Mouse (Mus musculus) neural tube, embryonic 11.5 days (tissue): ENCODE results near the gene Ccdc141. TPM values are rescaled to one million over a fixed set of nuclear protein-coding genes. Genes with fewer than 3 reads are reported as not detected.

ENCODE experiments used
- ATAC-seq: fragments of 200-750 bp; cut with Nextera tagmentation; 2 replicates; pipeline ENCODE4 v1.8.0; 2017; ENCODE audit warnings: moderate number of reproducible peaks, mild to moderate bottlenecking, moderate TSS enrichment, moderate library complexity; ENCODE audit not compliant: insufficient read depth, low FRiP score, low TSS enrichment
- DNase-seq: peaks from one replicate; pipeline ENCODE4 v3.0.0-alpha.2; 2015; ENCODE audit warnings: low spot score
- H3K27ac ChIP-seq: fragments of 300-500 bp; sonication (generic); 2 replicates; pipeline ENCODE4 v1.5.1; 2014; ENCODE audit warnings: low read depth, mild to moderate bottlenecking, low read length
- H3K27me3 ChIP-seq: fragments of 300-500 bp; sonication (generic); 2 replicates; pipeline ENCODE4 v1.6.1; 2014; ENCODE audit warnings: mild to moderate bottlenecking, low read length, mixed read lengths; ENCODE audit not compliant: control insufficient read depth, insufficient read depth
- H3K36me3 ChIP-seq: fragments of 300-500 bp; sonication (generic); 2 replicates; pipeline ENCODE4 v1.6.1; 2014; ENCODE audit warnings: mild to moderate bottlenecking, low read length, moderate library complexity, mixed read lengths; ENCODE audit not compliant: control insufficient read depth, insufficient read depth
- H3K4me1 ChIP-seq: fragments of 300-500 bp; sonication (generic); 2 replicates; pipeline ENCODE4 v1.6.1; 2014; ENCODE audit warnings: low read length, mixed read lengths; ENCODE audit not compliant: control insufficient read depth, insufficient read depth
- H3K4me2 ChIP-seq: fragments of 300-500 bp; sonication (generic); 2 replicates; pipeline ENCODE4 v1.6.1; 2014; ENCODE audit warnings: low read depth, mild to moderate bottlenecking, moderate library complexity
- H3K4me3 ChIP-seq: fragments of 300-500 bp; sonication (generic); 2 replicates; pipeline ENCODE4 v1.5.1; 2014; ENCODE audit warnings: low read depth, low read length
- H3K9ac ChIP-seq: fragments of 300-500 bp; sonication (generic); 2 replicates; pipeline ENCODE4 v1.6.1; 2014; ENCODE audit warnings: mild to moderate bottlenecking, low read length
- H3K9me3 ChIP-seq: fragments of 300-500 bp; sonication (generic); 2 replicates; pipeline ENCODE4 v1.6.1; 2016; ENCODE audit warnings: low read length; ENCODE audit not compliant: control insufficient read depth
- WGBS: fragments of 180-500 bp; shearing (Covaris S2); extraction: QIAGEN DNeasy Blood & Tissue Kit; methylation state at CpG from one replicate; pipeline ENCODE4 v1.1.7; 2014; 5-methylcytosine and 5-hydroxymethylcytosine counted together
- polyA plus RNA-seq: library from polyadenylated mRNA; unstranded; fragments of >200 nt; fragmentation: Nextera tagmentation; extraction: Ambion mirVana; gene quantifications from 2 replicates; pipeline ENCODE4 v1.2.1, GENCODE M21; 2014

Gene Ccdc141
- polyA plus RNA-seq, 1 experiment from 2014 or later, result 5.3 TPM

DNA sequence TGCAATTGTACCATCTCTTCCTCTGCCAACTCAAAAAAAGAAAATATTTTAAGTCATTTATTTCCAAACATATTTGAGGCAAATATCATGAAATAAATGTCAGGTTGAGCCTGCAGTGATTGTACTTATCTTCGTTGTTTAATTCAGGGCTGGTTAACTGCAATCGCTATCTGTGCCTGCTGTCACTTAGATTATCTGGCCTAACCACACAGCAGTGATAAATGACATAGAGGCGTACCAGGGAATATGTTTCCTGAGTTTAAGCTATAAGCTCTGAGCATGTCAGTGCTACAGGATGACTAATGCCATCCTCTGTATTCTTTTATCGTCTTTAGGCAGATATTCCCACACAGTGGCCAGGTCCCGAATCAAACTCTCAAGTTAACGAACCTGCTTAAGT is 31.6 kb downstream of the Ccdc141 start:
- H3K9ac ChIP-seq, result no peak overlapping the region
- no peaks in the 10 kb centered on the region for H3K36me3 ChIP-seq
- WGBS, result 90% methylated on average over 6 of the region's 6 CpGs
- ATAC-seq, result no peak
- no peak overlapping the region for H3K4me3 ChIP-seq
- H3K4me2 ChIP-seq, result no peak overlapping the region
- H3K27ac ChIP-seq, result no peak overlapping the region
- no peaks in the 10 kb centered on the region for H3K4me1 ChIP-seq
- DNase-seq, result no peak
- H3K9me3 ChIP-seq, result no peaks in the 10 kb centered on the region
- H3K27me3 ChIP-seq, result no peaks in the 10 kb centered on the region

DNA sequence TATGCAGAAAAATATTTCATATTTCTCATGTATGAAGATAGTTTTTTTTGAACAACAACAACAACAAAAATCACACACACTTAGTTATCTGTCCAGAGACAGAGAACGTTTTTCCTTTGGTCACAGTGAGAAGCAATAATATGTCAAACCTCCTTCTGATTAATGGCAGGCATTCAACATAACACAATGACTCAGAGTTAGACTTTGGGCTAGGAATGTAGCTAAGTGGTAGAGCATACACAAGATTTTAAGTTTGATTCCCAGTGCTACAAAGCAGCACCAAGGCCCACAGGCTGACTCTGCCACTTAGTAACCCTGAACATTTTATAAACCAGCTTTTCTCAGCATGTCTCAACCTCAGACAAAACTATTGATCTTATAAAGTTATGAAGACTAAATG is 35.5 kb downstream of the Ccdc141 start:
- H3K36me3 ChIP-seq, result no peaks in the 10 kb centered on the region
- WGBS, result 31% methylated on average over 1 of the region's 1 CpGs
- no peak for DNase-seq
- H3K27me3 ChIP-seq, result no peaks in the 10 kb centered on the region
- no peak overlapping the region for H3K27ac ChIP-seq
- no peaks in the 10 kb centered on the region for H3K9me3 ChIP-seq
- H3K4me3 ChIP-seq, result no peak overlapping the region
- H3K9ac ChIP-seq, result no peak overlapping the region
- no peaks in the 10 kb centered on the region for H3K4me1 ChIP-seq
- H3K4me2 ChIP-seq, result no peak overlapping the region
- ATAC-seq, result no peak

DNA sequence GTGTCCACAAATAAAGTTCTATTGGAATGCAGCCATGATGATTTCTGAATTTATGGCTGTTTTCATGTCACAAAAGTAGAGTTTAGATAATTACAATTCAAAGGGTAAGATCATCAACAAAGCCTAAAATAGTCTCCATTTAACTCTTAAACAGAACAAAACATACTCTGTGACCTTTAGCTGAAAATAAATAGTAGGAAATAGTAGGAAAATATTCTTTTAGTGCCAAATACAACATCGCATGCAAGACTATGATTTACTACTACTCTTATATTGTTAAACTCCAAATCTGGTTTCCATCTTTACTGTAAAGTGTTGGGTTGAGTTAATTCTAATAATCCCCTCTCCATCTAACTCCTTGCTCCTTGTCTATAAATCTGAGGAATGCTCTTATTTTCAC is 37.0 kb downstream of the Ccdc141 start:
- H3K9me3 ChIP-seq, result no peaks in the 10 kb centered on the region
- H3K27ac ChIP-seq, result no peak overlapping the region
- no peaks in the 10 kb centered on the region for H3K27me3 ChIP-seq
- 96% methylated on average over 1 of the region's 1 CpGs for WGBS
- no peaks in the 10 kb centered on the region for H3K36me3 ChIP-seq
- H3K9ac ChIP-seq, result no peak overlapping the region
- no peaks in the 10 kb centered on the region for H3K4me1 ChIP-seq
- no peak for DNase-seq
- H3K4me3 ChIP-seq, result no peak overlapping the region
- no peak overlapping the region for H3K4me2 ChIP-seq
- no peak for ATAC-seq

GRCm38 (mm10) chr2:77126939-77127338 is 43.5 kb downstream of the Ccdc141 start:
- Histone ChIP-seq H3K9ac (no peak overlapping the region), H3K4me1 (no peaks in the 10 kb centered on the region), H3K36me3 (no peaks in the 10 kb centered on the region), H3K27me3 (no peaks in the 10 kb centered on the region), H3K27ac (no peak overlapping the region), H3K4me2 (no peak overlapping the region), H3K9me3 (no peaks in the 10 kb centered on the region), H3K4me3 (no peak overlapping the region)
- ATAC-seq (no peak), DNase-seq (no peak)
- WGBS, result 89% methylated on average over 1 of the region's 1 CpGs

DNA sequence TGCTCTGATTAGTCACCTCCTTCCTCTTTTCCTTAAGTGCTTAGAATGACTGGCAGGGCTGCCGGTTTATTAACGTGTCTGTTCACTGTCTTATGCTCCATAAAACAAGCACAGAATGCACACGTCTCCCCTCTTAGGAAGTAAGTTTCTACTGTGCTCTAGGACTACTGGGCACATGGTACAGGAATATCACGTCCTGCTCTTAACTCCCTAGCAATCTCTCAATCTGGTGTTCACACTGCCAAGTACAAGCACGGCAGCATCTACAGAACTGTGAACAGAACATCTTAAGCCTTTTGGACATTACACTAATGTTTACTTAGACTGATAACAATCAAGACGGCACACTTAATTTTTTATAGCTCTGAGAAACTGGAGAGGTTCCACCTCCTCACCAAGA is 52.3 kb downstream of the Ccdc141 start:
- Histone ChIP-seq H3K9me3 (no peaks in the 10 kb centered on the region), H3K4me1 (no peaks in the 10 kb centered on the region), H3K27ac (no peak overlapping the region), H3K9ac (no peak overlapping the region), H3K27me3 (no peaks in the 10 kb centered on the region), H3K4me3 (no peak overlapping the region), H3K36me3 (no peaks in the 10 kb centered on the region), H3K4me2 (no peak overlapping the region)
- ATAC-seq (no peak), DNase-seq (no peak)
- WGBS, result 75% methylated on average over 6 of the region's 6 CpGs

- Histone ChIP-seq H3K27ac (no peak overlapping the region), H3K4me1 (no peaks in the 10 kb centered on the region), H3K4me2 (no peak overlapping the region), H3K27me3 (no peaks in the 10 kb centered on the region), H3K4me3 (no peak overlapping the region), H3K9me3 (no peaks in the 10 kb centered on the region), H3K36me3 (no peaks in the 10 kb centered on the region), H3K9ac (no peak overlapping the region)
- DNase-seq (no peak), ATAC-seq (no peak)
- 78% methylated on average over 2 of the region's 2 CpGs for WGBS
Measured at GRCm38 (mm10) chr2:77114335-77114734, 56.1 kb downstream of the Ccdc141 start.

DNA sequence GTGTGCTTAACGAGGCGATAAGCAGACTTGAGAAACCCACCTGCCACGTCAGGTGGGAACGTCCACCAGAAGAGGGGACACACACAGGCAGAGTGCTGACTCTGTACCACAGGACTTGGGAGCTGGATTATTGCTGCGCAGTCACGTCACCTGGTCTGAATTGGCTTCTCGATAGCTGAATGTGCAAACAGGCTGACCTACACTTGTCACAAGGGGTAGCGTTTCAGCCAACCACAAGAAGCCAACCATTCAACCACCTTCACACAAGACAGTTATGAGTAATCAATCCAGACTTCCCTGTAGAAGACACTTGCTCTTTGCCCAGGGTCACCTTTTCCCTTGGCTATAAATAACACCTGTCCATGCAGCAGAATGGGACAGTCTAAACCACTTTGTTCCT is 56.6 kb downstream of the Ccdc141 start:
- H3K4me3 ChIP-seq, result no peak overlapping the region
- DNase-seq, result no peak
- H3K9ac ChIP-seq, result no peak overlapping the region
- 90% methylated on average over 8 of the region's 8 CpGs for WGBS
- no peak overlapping the region for H3K4me2 ChIP-seq
- no peaks in the 10 kb centered on the region for H3K27me3 ChIP-seq
- no peaks in the 10 kb centered on the region for H3K4me1 ChIP-seq
- no peak for ATAC-seq
- H3K36me3 ChIP-seq, result no peaks in the 10 kb centered on the region
- H3K9me3 ChIP-seq, result no peaks in the 10 kb centered on the region
- no peak overlapping the region for H3K27ac ChIP-seq

DNA sequence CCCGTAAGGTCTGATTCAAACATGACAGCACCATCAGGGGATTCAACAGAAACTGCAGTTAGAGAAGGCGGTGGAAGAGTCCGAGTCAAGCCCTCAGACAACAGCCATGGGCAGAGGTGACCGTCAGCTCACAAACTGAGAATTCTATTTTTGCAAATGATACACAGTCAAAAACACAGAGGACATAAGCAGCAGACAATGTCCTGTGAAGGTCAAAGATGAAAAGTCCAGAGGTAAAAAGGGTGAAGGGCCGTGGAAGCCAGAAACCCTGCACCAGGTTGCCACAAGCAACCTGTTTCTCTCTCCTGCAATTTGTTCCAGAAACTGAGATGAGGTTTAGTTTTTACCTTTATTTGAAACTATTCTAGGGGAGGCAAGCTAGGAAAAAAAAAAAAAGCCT is 57.4 kb downstream of the Ccdc141 start:
- WGBS, result 93% methylated on average over 5 of the region's 5 CpGs
- Histone ChIP-seq H3K4me3 (no peak overlapping the region), H3K9ac (no peak overlapping the region), H3K36me3 (no peaks in the 10 kb centered on the region), H3K9me3 (no peaks in the 10 kb centered on the region), H3K4me2 (no peak overlapping the region), H3K27ac (no peak overlapping the region), H3K4me1 (no peaks in the 10 kb centered on the region), H3K27me3 (no peaks in the 10 kb centered on the region)
- DNase-seq (no peak), ATAC-seq (no peak)

DNA sequence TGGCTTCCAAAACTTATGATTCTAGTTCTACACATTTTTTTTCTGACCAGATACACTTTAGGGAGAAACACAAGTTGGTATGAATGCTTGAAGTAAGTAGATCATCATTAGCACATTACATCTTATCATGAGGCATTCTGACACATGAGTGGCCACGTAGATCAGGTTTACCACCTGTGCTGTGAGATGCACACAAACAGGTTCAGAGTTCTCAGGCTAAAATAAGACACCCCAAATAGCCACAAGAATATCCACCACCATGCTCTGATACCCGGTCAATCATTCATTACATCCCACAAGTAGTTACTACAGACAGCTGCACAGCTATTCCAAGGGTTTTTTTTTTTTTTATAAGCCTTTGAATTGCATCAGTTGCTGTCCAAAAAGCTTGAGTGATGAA is 59.3 kb downstream of the Ccdc141 start:
- Histone ChIP-seq H3K9me3 (no peaks in the 10 kb centered on the region), H3K4me2 (no peak overlapping the region), H3K27me3 (no peaks in the 10 kb centered on the region), H3K36me3 (no peaks in the 10 kb centered on the region), H3K27ac (no peak overlapping the region), H3K4me1 (no peaks in the 10 kb centered on the region), H3K4me3 (no peak overlapping the region), H3K9ac (no peak overlapping the region)
- ATAC-seq, result no peak
- DNase-seq, result no peak
- WGBS, result 95% methylated on average over 2 of the region's 2 CpGs
